Mouse (Mus musculus): Measurements from ENCODE around the gene Rgs6. TPM values are rescaled to one million over a fixed set of nuclear protein-coding genes. Genes with fewer than 3 reads are reported as not detected.

Gene Rgs6
- total and polyA plus RNA-seq, 2 experiments = 0.09 TPM; not detected in 1

DNA sequence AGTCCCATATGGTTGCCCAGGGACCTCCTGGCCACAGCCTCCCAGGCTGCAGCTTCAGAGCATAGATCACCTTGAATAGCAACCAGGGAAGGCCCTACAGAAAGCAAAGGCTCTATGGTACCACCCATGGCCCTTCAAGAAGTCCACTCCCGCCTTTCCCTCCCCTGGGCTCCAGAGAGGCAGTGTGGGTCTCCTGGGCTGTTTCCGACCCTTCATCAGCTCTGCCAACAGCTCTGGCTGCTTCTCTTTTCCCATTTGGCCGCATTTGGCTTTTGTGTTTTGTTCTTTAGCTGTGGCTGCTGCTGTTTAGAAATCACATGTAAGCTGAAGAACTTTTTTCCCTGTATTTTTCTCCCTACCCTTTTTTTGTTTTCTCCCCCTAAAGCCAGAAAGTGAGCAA, 548.9 kb downstream of the Rgs6 start:
- Histone ChIP-seq H3K79me2 (ENCODE audit: control insufficient read depth, insufficient read depth, low read length) (no peaks in the 10 kb centered on the region), H3K9ac (ENCODE audit: low read depth, low read length) (no peak overlapping the region), H3K27ac (replicated peaks; ENCODE audit: insufficient read depth, low read depth, low read length) (no peak overlapping the region), H3K27me3 (ENCODE audit: control insufficient read depth, insufficient read depth, low read length) (no peaks in the 10 kb centered on the region), H3K4me3 (ENCODE audit: insufficient read depth, low read depth, low read length) (no peak overlapping the region), H3K4me1 (ENCODE audit: control insufficient read depth, insufficient read depth, low read length) (no peaks in the 10 kb centered on the region), H3K36me3 (ENCODE audit: control insufficient read depth, insufficient read depth, low read length) (no peaks in the 10 kb centered on the region)
- no peak for DNase-seq (ENCODE audit: extremely low read depth, low read depth, low spot score)
- WGBS = 85% methylated on average over 3 of the region's 3 CpGs
- TF ChIP-seq CTCF (IDR thresholded peaks at IDR 0.05; ENCODE audit: low read depth, low read length) = no peak
- TF ChIP-seq POLR2A (IDR thresholded peaks at IDR 0.05; ENCODE audit: extremely low read depth, insufficient read depth, low read length) = no peak

DNA sequence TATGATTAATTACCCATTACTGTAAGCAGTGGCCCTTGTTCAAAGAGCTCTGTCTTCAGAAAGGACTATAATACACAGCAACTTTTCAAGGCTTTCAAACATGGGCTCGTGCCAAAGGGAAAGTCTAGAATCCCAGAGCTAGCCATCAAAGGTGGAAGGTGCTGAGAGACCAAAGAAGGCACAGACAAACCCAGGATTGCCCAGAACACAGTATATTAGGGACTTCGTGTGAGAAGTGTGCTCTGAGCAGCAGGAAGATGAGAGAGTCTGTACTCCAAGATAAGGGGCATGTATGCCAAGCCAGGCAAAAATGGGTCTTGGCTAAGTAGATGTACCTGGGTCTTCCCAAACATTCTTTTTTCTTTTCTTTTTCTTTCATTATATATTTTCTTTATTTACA, 553.1 kb downstream of the Rgs6 start:
- no peak for TF ChIP-seq CTCF (IDR thresholded peaks at IDR 0.05; ENCODE audit: low read depth, low read length)
- no peak for TF ChIP-seq POLR2A (IDR thresholded peaks at IDR 0.05; ENCODE audit: extremely low read depth, insufficient read depth, low read length)
- Histone ChIP-seq H3K4me3 (ENCODE audit: insufficient read depth, low read depth, low read length) (no peak overlapping the region), H3K27ac (replicated peaks; ENCODE audit: insufficient read depth, low read depth, low read length) (no peak overlapping the region), H3K9ac (ENCODE audit: low read depth, low read length) (no peak overlapping the region), H3K79me2 (ENCODE audit: control insufficient read depth, insufficient read depth, low read length) (no peaks in the 10 kb centered on the region), H3K27me3 (ENCODE audit: control insufficient read depth, insufficient read depth, low read length) (no peaks in the 10 kb centered on the region), H3K36me3 (ENCODE audit: control insufficient read depth, insufficient read depth, low read length) (no peaks in the 10 kb centered on the region), H3K4me1 (ENCODE audit: control insufficient read depth, insufficient read depth, low read length) (no peaks in the 10 kb centered on the region)
- WGBS = 71% methylated on average over 2 of the region's 2 CpGs
- no peak for DNase-seq (ENCODE audit: extremely low read depth, low read depth, low spot score)

- no peak overlapping the region for H3K9ac ChIP-seq (ENCODE audit: low read depth, low read length)
- H3K27ac ChIP-seq (replicated peaks; ENCODE audit: insufficient read depth, low read depth, low read length) = no peak overlapping the region
- WGBS = 86% methylated on average over 2 of the region's 2 CpGs
These were observed 554.4 kb downstream of the Rgs6 start for GRCm38 (mm10) chr12:83142507-83142906.

GRCm38 (mm10) chr12:83143071-83143470, 555.0 kb downstream of the Rgs6 start:
- H3K36me3 ChIP-seq (ENCODE audit: control insufficient read depth, insufficient read depth, low read length) = no peaks in the 10 kb centered on the region
- H3K9ac ChIP-seq (ENCODE audit: low read depth, low read length) = no peak overlapping the region
- no peak for DNase-seq (ENCODE audit: extremely low read depth, low read depth, low spot score)
- H3K79me2 ChIP-seq (ENCODE audit: control insufficient read depth, insufficient read depth, low read length) = no peaks in the 10 kb centered on the region
- 78% methylated on average over 3 of the region's 3 CpGs for WGBS
- no peaks in the 10 kb centered on the region for H3K27me3 ChIP-seq (ENCODE audit: control insufficient read depth, insufficient read depth, low read length)
- H3K4me3 ChIP-seq (ENCODE audit: insufficient read depth, low read depth, low read length) = no peak overlapping the region
- no peak overlapping the region for H3K27ac ChIP-seq (replicated peaks; ENCODE audit: insufficient read depth, low read depth, low read length)
- H3K4me1 ChIP-seq (ENCODE audit: control insufficient read depth, insufficient read depth, low read length) = no peaks in the 10 kb centered on the region
- TF ChIP-seq CTCF (IDR thresholded peaks at IDR 0.05; ENCODE audit: low read depth, low read length) (no peak), POLR2A (IDR thresholded peaks at IDR 0.05; ENCODE audit: extremely low read depth, insufficient read depth, low read length) (no peak)

More at GRCm38 (mm10) chr12:83142507-83142906, 554.4 kb downstream of the Rgs6 start:
- no peaks in the 10 kb centered on the region for H3K4me1 ChIP-seq (ENCODE audit: control insufficient read depth, insufficient read depth, low read length)
- TF ChIP-seq CTCF (IDR thresholded peaks at IDR 0.05; ENCODE audit: low read depth, low read length) = no peak
- TF ChIP-seq POLR2A (IDR thresholded peaks at IDR 0.05; ENCODE audit: extremely low read depth, insufficient read depth, low read length) = no peak
- H3K27me3 ChIP-seq (ENCODE audit: control insufficient read depth, insufficient read depth, low read length) = no peaks in the 10 kb centered on the region
- DNase-seq (ENCODE audit: extremely low read depth, low read depth, low spot score) = no peak
- no peaks in the 10 kb centered on the region for H3K36me3 ChIP-seq (ENCODE audit: control insufficient read depth, insufficient read depth, low read length)
- no peak overlapping the region for H3K4me3 ChIP-seq (ENCODE audit: insufficient read depth, low read depth, low read length)
- H3K79me2 ChIP-seq (ENCODE audit: control insufficient read depth, insufficient read depth, low read length) = no peaks in the 10 kb centered on the region

DNA sequence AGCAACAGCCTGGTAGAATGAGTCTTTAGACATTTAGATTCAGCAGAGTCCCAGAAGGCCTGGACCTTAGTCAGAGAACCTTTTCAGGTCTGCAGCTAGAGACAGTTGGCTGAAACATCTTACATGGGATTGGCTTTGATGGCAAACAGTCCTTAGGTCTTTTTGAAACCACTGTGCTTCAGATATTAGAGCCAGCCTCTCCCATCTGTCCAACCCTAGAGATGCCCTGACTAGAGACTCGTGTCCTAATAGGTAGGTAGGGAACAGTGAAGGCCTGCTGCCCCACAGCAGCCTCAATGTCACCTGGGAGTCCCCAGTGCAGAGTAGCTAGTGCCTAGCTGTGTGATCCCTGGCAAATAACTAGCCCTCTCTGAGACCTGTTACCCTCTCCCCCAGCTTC, 555.5 kb downstream of the Rgs6 start:
- WGBS = 97% methylated on average over 1 of the region's 1 CpGs
- no peak overlapping the region for H3K27ac ChIP-seq (replicated peaks; ENCODE audit: insufficient read depth, low read depth, low read length)
- no peaks in the 10 kb centered on the region for H3K36me3 ChIP-seq (ENCODE audit: control insufficient read depth, insufficient read depth, low read length)
- H3K4me1 ChIP-seq (ENCODE audit: control insufficient read depth, insufficient read depth, low read length) = no peaks in the 10 kb centered on the region
- no peak for TF ChIP-seq POLR2A (IDR thresholded peaks at IDR 0.05; ENCODE audit: extremely low read depth, insufficient read depth, low read length)
- H3K79me2 ChIP-seq (ENCODE audit: control insufficient read depth, insufficient read depth, low read length) = no peaks in the 10 kb centered on the region
- H3K9ac ChIP-seq (ENCODE audit: low read depth, low read length) = no peak overlapping the region
- DNase-seq (ENCODE audit: extremely low read depth, low read depth, low spot score) = no peak
- no peak overlapping the region for H3K4me3 ChIP-seq (ENCODE audit: insufficient read depth, low read depth, low read length)
- no peaks in the 10 kb centered on the region for H3K27me3 ChIP-seq (ENCODE audit: control insufficient read depth, insufficient read depth, low read length)

- H3K27me3 ChIP-seq (ENCODE audit: control insufficient read depth, insufficient read depth, low read length) = no peaks in the 10 kb centered on the region
- H3K79me2 ChIP-seq (ENCODE audit: control insufficient read depth, insufficient read depth, low read length) = no peaks in the 10 kb centered on the region
- DNase-seq (ENCODE audit: extremely low read depth, low read depth, low spot score) = no peak
- WGBS = 93% methylated on average over 3 of the region's 3 CpGs
- no peaks in the 10 kb centered on the region for H3K36me3 ChIP-seq (ENCODE audit: control insufficient read depth, insufficient read depth, low read length)
- no peak overlapping the region for H3K27ac ChIP-seq (replicated peaks; ENCODE audit: insufficient read depth, low read depth, low read length)
- TF ChIP-seq CTCF (IDR thresholded peaks at IDR 0.05; ENCODE audit: low read depth, low read length) (no peak), POLR2A (IDR thresholded peaks at IDR 0.05; ENCODE audit: extremely low read depth, insufficient read depth, low read length) (no peak)
- no peak overlapping the region for H3K9ac ChIP-seq (ENCODE audit: low read depth, low read length)
- H3K4me3 ChIP-seq (ENCODE audit: insufficient read depth, low read depth, low read length) = no peak overlapping the region
- no peaks in the 10 kb centered on the region for H3K4me1 ChIP-seq (ENCODE audit: control insufficient read depth, insufficient read depth, low read length)
These were observed 557.0 kb downstream of the Rgs6 start for GRCm38 (mm10) chr12:83145074-83145473.
